Mouse (Mus musculus): ENCODE results near the gene Crispld2.
A peak's percentile ranks its signal among the peaks of the same experiment; 100 is the strongest.

The Crispld2 gene

GRCm38 (mm10) chr8:120067936-120068668 is 75.9 kb downstream of the Crispld2 start:
- DNase-seq (ENCODE audit: low read depth, low spot score): no peak

- DNase-seq (ENCODE audit: low read depth, low spot score): peak; percentile 67
Observed at GRCm38 (mm10) chr8:120071684-120072083, 79.4 kb downstream of the Crispld2 start.

- DNase-seq (ENCODE audit: low read depth, low spot score): no peak
Observed at GRCm38 (mm10) chr8:120072259-120072658, 80.0 kb downstream of the Crispld2 start.

- no peak for DNase-seq (ENCODE audit: low read depth, low spot score)
Observed at GRCm38 (mm10) chr8:120072827-120073226, 80.6 kb downstream of the Crispld2 start.

GRCm38 (mm10) chr8:120074516-120074915 is 82.3 kb downstream of the Crispld2 start:
- DNase-seq (ENCODE audit: low read depth, low spot score): no peak

GRCm38 (mm10) chr8:120075347-120075746 is 83.1 kb downstream of the Crispld2 start:
- no peak for DNase-seq (ENCODE audit: low read depth, low spot score)

GRCm38 (mm10) chr8:120078080-120078479 is 85.8 kb downstream of the Crispld2 start:
- peak; percentile 39 for DNase-seq (ENCODE audit: low read depth, low spot score)

- DNase-seq (ENCODE audit: low read depth, low spot score): no peak
Observed at GRCm38 (mm10) chr8:120079361-120079760, 87.1 kb downstream of the Crispld2 start.

GRCm38 (mm10) chr8:120083261-120083660 is 91.0 kb downstream of the Crispld2 start:
- DNase-seq (ENCODE audit: low read depth, low spot score): no peak

- no peak for DNase-seq (ENCODE audit: low read depth, low spot score)
Observed at GRCm38 (mm10) chr8:120084783-120085182, 92.5 kb downstream of the Crispld2 start.

GRCm38 (mm10) chr8:120089511-120089910 is 97.3 kb downstream of the Crispld2 start:
- no peak for DNase-seq (ENCODE audit: low read depth, low spot score)

GRCm38 (mm10) chr8:120091032-120091431 is 98.8 kb downstream of the Crispld2 start:
- DNase-seq (ENCODE audit: low read depth, low spot score): no peak

- DNase-seq (ENCODE audit: low read depth, low spot score): no peak
Observed at GRCm38 (mm10) chr8:120093103-120093502, 100.9 kb downstream of the Crispld2 start.

GRCm38 (mm10) chr8:120094801-120095200 is 102.6 kb downstream of the Crispld2 start:
- DNase-seq (ENCODE audit: low read depth, low spot score): peak; percentile 71

- no peak for DNase-seq (ENCODE audit: low read depth, low spot score)
Observed at GRCm38 (mm10) chr8:120096486-120096885, 104.2 kb downstream of the Crispld2 start.

- DNase-seq (ENCODE audit: low read depth, low spot score): no peak
Observed at GRCm38 (mm10) chr8:120100388-120101067, 108.3 kb downstream of the Crispld2 start.

- peak; percentile 68 for DNase-seq (ENCODE audit: low read depth, low spot score)
Observed at GRCm38 (mm10) chr8:120101068-120101972, 109.1 kb downstream of the Crispld2 start, which contains the start of gene Zdhhc7. Gene Zdhhc7, minus strand, starts transcription at chr8:120101482.
